Mouse (Mus musculus): Measurements from ENCODE around the gene Pcid2. TPM values are rescaled to one million over a fixed set of nuclear protein-coding genes. Genes with fewer than 3 reads are reported as not detected.

Pcid2 gene
- polyA plus RNA-seq, 1 experiment: 33.0 TPM

GRCm38 (mm10) chr8:13122887-13123421, 17.7 kb upstream of the Pcid2 start:
- TF ChIP-seq POLR2A (IDR thresholded peaks at IDR 0.05; ENCODE audit: low read depth, low read length) (no peak), CTCF (IDR thresholded peaks at IDR 0.05; ENCODE audit: borderline replicate concordance, insufficient read depth, low read length) (no peak)
- H3K4me3 ChIP-seq (ENCODE audit: insufficient read depth, low read length): no peak overlapping the region
- no peaks in the 10 kb centered on the region for H3K4me1 ChIP-seq (ENCODE audit: control insufficient read depth, insufficient read depth, low read length)
- H3K27ac ChIP-seq (ENCODE audit: insufficient read depth, low read length): no peak overlapping the region

GRCm38 (mm10) chr8:13120882-13121665, 15.8 kb upstream of the Pcid2 start:
- H3K4me1 ChIP-seq (ENCODE audit: control insufficient read depth, insufficient read depth, low read length): no peaks in the 10 kb centered on the region
- no peak for TF ChIP-seq POLR2A (IDR thresholded peaks at IDR 0.05; ENCODE audit: low read depth, low read length)
- TF ChIP-seq CTCF (IDR thresholded peaks at IDR 0.05; ENCODE audit: borderline replicate concordance, insufficient read depth, low read length): no peak
- no peak overlapping the region for H3K27ac ChIP-seq (ENCODE audit: insufficient read depth, low read length)
- H3K4me3 ChIP-seq (ENCODE audit: insufficient read depth, low read length): no peak overlapping the region

GRCm38 (mm10) chr8:13118516-13118915, 13.3 kb upstream of the Pcid2 start:
- no peaks in the 10 kb centered on the region for H3K4me1 ChIP-seq (ENCODE audit: control insufficient read depth, insufficient read depth, low read length)
- no peak overlapping the region for H3K4me3 ChIP-seq (ENCODE audit: insufficient read depth, low read length)
- TF ChIP-seq CTCF (IDR thresholded peaks at IDR 0.05; ENCODE audit: borderline replicate concordance, insufficient read depth, low read length) (no peak), POLR2A (IDR thresholded peaks at IDR 0.05; ENCODE audit: low read depth, low read length) (no peak)
- H3K27ac ChIP-seq (ENCODE audit: insufficient read depth, low read length): no peak overlapping the region

GRCm38 (mm10) chr8:13117096-13117495, 11.8 kb upstream of the Pcid2 start:
- Histone ChIP-seq H3K27ac (ENCODE audit: insufficient read depth, low read length) (no peak overlapping the region), H3K4me1 (ENCODE audit: control insufficient read depth, insufficient read depth, low read length) (no peaks in the 10 kb centered on the region), H3K4me3 (ENCODE audit: insufficient read depth, low read length) (no peak overlapping the region)
- no peak for TF ChIP-seq POLR2A (IDR thresholded peaks at IDR 0.05; ENCODE audit: low read depth, low read length)

- TF ChIP-seq CTCF (IDR thresholded peaks at IDR 0.05; ENCODE audit: borderline replicate concordance, insufficient read depth, low read length) (no peak), POLR2A (IDR thresholded peaks at IDR 0.05; ENCODE audit: low read depth, low read length) (no peak)
- no peak overlapping the region for H3K4me3 ChIP-seq (ENCODE audit: insufficient read depth, low read length)
- H3K4me1 ChIP-seq (ENCODE audit: control insufficient read depth, insufficient read depth, low read length): no peaks in the 10 kb centered on the region
- H3K27ac ChIP-seq (ENCODE audit: insufficient read depth, low read length): no peak overlapping the region
Observed at GRCm38 (mm10) chr8:13113232-13113631, 8.0 kb upstream of the Pcid2 start.

GRCm38 (mm10) chr8:13111917-13112316, 6.7 kb upstream of the Pcid2 start:
- TF ChIP-seq CTCF (IDR thresholded peaks at IDR 0.05; ENCODE audit: borderline replicate concordance, insufficient read depth, low read length) (no peak), POLR2A (IDR thresholded peaks at IDR 0.05; ENCODE audit: low read depth, low read length) (no peak)
- no peak overlapping the region for H3K27ac ChIP-seq (ENCODE audit: insufficient read depth, low read length)
- no peaks in the 10 kb centered on the region; the same call in 1 of the 2 replicates for H3K4me1 ChIP-seq (ENCODE audit: control insufficient read depth, insufficient read depth, low read length)
- H3K4me3 ChIP-seq (ENCODE audit: insufficient read depth, low read length): no peak overlapping the region

- H3K4me3 ChIP-seq (ENCODE audit: insufficient read depth, low read length): no peak overlapping the region
- no peaks in the 10 kb centered on the region; the same call in 1 of the 2 replicates for H3K4me1 ChIP-seq (ENCODE audit: control insufficient read depth, insufficient read depth, low read length)
- no peak overlapping the region for H3K27ac ChIP-seq (ENCODE audit: insufficient read depth, low read length)
- TF ChIP-seq POLR2A (IDR thresholded peaks at IDR 0.05; ENCODE audit: low read depth, low read length) (no peak), CTCF (IDR thresholded peaks at IDR 0.05; ENCODE audit: borderline replicate concordance, insufficient read depth, low read length) (no peak)
Observed at GRCm38 (mm10) chr8:13109416-13109960, 4.2 kb upstream of the Pcid2 start.

GRCm38 (mm10) chr8:13108967-13109366, 3.7 kb upstream of the Pcid2 start:
- H3K4me1 ChIP-seq (ENCODE audit: control insufficient read depth, insufficient read depth, low read length): peaks cover under 1% of the 10 kb centered on the region; the same call in 1 of the 2 replicates
- TF ChIP-seq CTCF (IDR thresholded peaks at IDR 0.05; ENCODE audit: borderline replicate concordance, insufficient read depth, low read length) (no peak), POLR2A (IDR thresholded peaks at IDR 0.05; ENCODE audit: low read depth, low read length) (no peak)
- H3K27ac ChIP-seq (ENCODE audit: insufficient read depth, low read length): no peak overlapping the region
- no peak overlapping the region for H3K4me3 ChIP-seq (ENCODE audit: insufficient read depth, low read length)

GRCm38 (mm10) chr8:13107990-13108638, 2.9 kb upstream of the Pcid2 start:
- H3K27ac ChIP-seq (ENCODE audit: insufficient read depth, low read length): no peak overlapping the region
- no peak for TF ChIP-seq CTCF (IDR thresholded peaks at IDR 0.05; ENCODE audit: borderline replicate concordance, insufficient read depth, low read length)
- TF ChIP-seq POLR2A (IDR thresholded peaks at IDR 0.05; ENCODE audit: low read depth, low read length): no peak
- H3K4me1 ChIP-seq (ENCODE audit: control insufficient read depth, insufficient read depth, low read length): peaks cover 5% of the 10 kb centered on the region; the same call in 1 of the 2 replicates
- H3K4me3 ChIP-seq (ENCODE audit: insufficient read depth, low read length): no peak overlapping the region

Measured in embryonic fibroblast, embryonic 13.5 days (primary cell).